Mouse (Mus musculus): Measurements from ENCODE around the gene Naa40.

Naa40 gene

GRCm38 (mm10) chr19:7178841-7179452, 62.0 kb downstream of the Naa40 start:
- DNase-seq, result peak; percentile 73 to 77

- DNase-seq, result no peak
These were observed 63.0 kb downstream of the Naa40 start for GRCm38 (mm10) chr19:7177804-7178511.

- DNase-seq, result no peak
These were observed 64.8 kb downstream of the Naa40 start for GRCm38 (mm10) chr19:7176041-7176696.

All from cerebellum, adult 18-20 months (tissue).